Mouse (Mus musculus): Measurements from ENCODE around the gene Stmn1. TPM values are rescaled to one million over a fixed set of nuclear protein-coding genes. Genes with fewer than 3 reads are reported as not detected.

The Stmn1 gene
- polyA plus RNA-seq, 1 experiment = 115 TPM

- Histone ChIP-seq H3K27me3 (replicated peaks) (no peaks in the 10 kb centered on the region), H3K9me3 (no peaks in the 10 kb centered on the region), H3K4me1 (peaks cover 43% of the 10 kb centered on the region), H3K36me3 (replicated peaks; ENCODE audit: low read length) (peaks cover 44% of the 10 kb centered on the region), H3K4me3 (replicated peaks) (no peak overlapping the region)
- no peak for TF ChIP-seq GATA1 (IDR thresholded peaks at IDR 0.05; ENCODE audit: borderline replicate concordance, low read length)
- TF ChIP-seq FLI1 (IDR thresholded peaks at IDR 0.05; ENCODE audit: low read length) = no peak
These were observed 51.2 kb downstream of the Stmn1 start for GRCm38 (mm10) chr4:134519281-134519680.

Other genes with a start within 250 kb of the Stmn1 start
- not detected in 2 replicates for gene Catsper4, start 240.9 kb upstream of the Stmn1 start, polyA plus RNA-seq (2012; ENCODE audit: insufficient read depth, low replicate concordance)
- not detected in 2 replicates for gene Cnksr1, start 229.9 kb upstream of the Stmn1 start, polyA plus RNA-seq (2012; ENCODE audit: insufficient read depth, low replicate concordance)
- not detected in 2 replicates for gene E130218I03Rik, start 224.7 kb upstream of the Stmn1 start, polyA plus RNA-seq (2012; ENCODE audit: insufficient read depth, low replicate concordance)
- gene Zfp593, start 222.7 kb upstream of the Stmn1 start, polyA plus RNA-seq (2012; ENCODE audit: insufficient read depth, low replicate concordance) = 27.6 and 28.1 TPM in 2 replicates
- not detected in 2 replicates for gene Gm30191, start 221.4 kb upstream of the Stmn1 start, polyA plus RNA-seq (2012; ENCODE audit: insufficient read depth, low replicate concordance)
- gene Grrp1, start 214.2 kb upstream of the Stmn1 start, polyA plus RNA-seq (2012; ENCODE audit: insufficient read depth, low replicate concordance) = not detected in 2 replicates
- 0.20 TPM in 1 of 2 replicates, not detected in the other for gene Pdik1l, start 180.4 kb upstream of the Stmn1 start, polyA plus RNA-seq (2012; ENCODE audit: insufficient read depth, low replicate concordance)
- not detected in 2 replicates for gene Trim63, start 153.2 kb upstream of the Stmn1 start, polyA plus RNA-seq (2012; ENCODE audit: insufficient read depth, low replicate concordance)
- gene Slc30a2, start 125.1 kb upstream of the Stmn1 start, polyA plus RNA-seq (2012; ENCODE audit: insufficient read depth, low replicate concordance) = 1.1 TPM in 1 of 2 replicates, not detected in the other
- gene Extl1, start 84.5 kb upstream of the Stmn1 start, polyA plus RNA-seq (2012; ENCODE audit: insufficient read depth, low replicate concordance) = not detected in 2 replicates
- gene Pafah2, start 72.0 kb upstream of the Stmn1 start, polyA plus RNA-seq (2012; ENCODE audit: insufficient read depth, low replicate concordance) = 2.4 and 3.8 TPM in 2 replicates
- 41.9 and 45.9 TPM in 2 replicates for gene Paqr7, start 28.4 kb downstream of the Stmn1 start, polyA plus RNA-seq (2012; ENCODE audit: insufficient read depth, low replicate concordance)
- gene Aunip, start 42.7 kb downstream of the Stmn1 start, polyA plus RNA-seq (2012; ENCODE audit: insufficient read depth, low replicate concordance) = 0.54 TPM in 1 of 2 replicates, not detected in the other
- 46.4 and 106 TPM in 2 replicates for gene Mtfr1l, start 67.1 kb downstream of the Stmn1 start, polyA plus RNA-seq (2012; ENCODE audit: insufficient read depth, low replicate concordance)
- gene Selenon, start 83.8 kb downstream of the Stmn1 start, polyA plus RNA-seq (2012; ENCODE audit: insufficient read depth, low replicate concordance) = 7.1 and 9.1 TPM in 2 replicates
- gene Man1c1, start 236.0 kb downstream of the Stmn1 start, polyA plus RNA-seq (2012; ENCODE audit: insufficient read depth, low replicate concordance) = 4.0 and 5.9 TPM in 2 replicates